Mouse (Mus musculus): ENCODE data around the gene Gpr107. TPM values are rescaled to one million over a fixed set of nuclear protein-coding genes. Genes with fewer than 3 reads are reported as not detected.
A peak's percentile ranks its signal among the peaks of the same experiment; 100 is the strongest.

Gpr107 gene
- polyA plus RNA-seq, 1 experiment from 2014 or later, result 26.8 TPM

- under 1% methylated on average over 58 of the region's 59 CpGs for WGBS
- H3K4me1 ChIP-seq (ENCODE audit: control insufficient read depth, insufficient read depth, low read length), result 0 out of 2 replicates have a peak, but pooled peaks cover 6% of the 10 kb centered on the region
- peak within 1 kb of the TSS; percentile 85 for H3K9ac ChIP-seq (ENCODE audit: low read length)
- peak within 1 kb of the TSS; percentile 88 for H3K4me3 ChIP-seq (ENCODE audit: low read depth, low read length)
- H3K9me3 ChIP-seq (replicated peaks; ENCODE audit: control insufficient read depth, low read length), result no peaks in the 10 kb centered on the region
- H3K27me3 ChIP-seq (replicated peaks; ENCODE audit: control insufficient read depth, insufficient read depth, low read length), result no peaks in the 10 kb centered on the region
- peak within 1 kb of the TSS; percentile 80; the same call in 1 of the 2 replicates for H3K27ac ChIP-seq (ENCODE audit: low read depth, low read length)
- DNase-seq (ENCODE audit: low spot score) (peak; percentile 89), ATAC-seq (peak; percentile 97)
- H3K4me2 ChIP-seq (ENCODE audit: low read length), result peak within 1 kb of the TSS; percentile 92
- peaks cover 11% of the 10 kb centered on the region for H3K36me3 ChIP-seq (ENCODE audit: control insufficient read depth, insufficient read depth, low read length)
Measured at GRCm38 (mm10) chr2:31141867-31142454, 10.2 kb upstream of the Gpr107 start, which contains the start of gene Fnbp1. TSS of gene Fnbp1 (minus strand) at chr2:31142008.

GRCm38 (mm10) chr2:31142505-31142904, 9.6 kb upstream of the Gpr107 start:
- ATAC-seq (no peak), DNase-seq (ENCODE audit: low spot score) (no peak)
- Histone ChIP-seq H3K27ac (ENCODE audit: low read depth, low read length) (no peak overlapping the region), H3K4me3 (ENCODE audit: low read depth, low read length) (peak overlapping the region; percentile 88), H3K27me3 (replicated peaks; ENCODE audit: control insufficient read depth, insufficient read depth, low read length) (no peaks in the 10 kb centered on the region), H3K4me1 (ENCODE audit: control insufficient read depth, insufficient read depth, low read length) (0 out of 2 replicates have a peak, but pooled peaks cover 6% of the 10 kb centered on the region), H3K36me3 (ENCODE audit: control insufficient read depth, insufficient read depth, low read length) (peaks cover 12% of the 10 kb centered on the region), H3K4me2 (ENCODE audit: low read length) (peak overlapping the region; percentile 92), H3K9me3 (replicated peaks; ENCODE audit: control insufficient read depth, low read length) (no peaks in the 10 kb centered on the region), H3K9ac (ENCODE audit: low read length) (no peak overlapping the region)
- WGBS, result 35% methylated on average over 3 of the region's 3 CpGs

DNA sequence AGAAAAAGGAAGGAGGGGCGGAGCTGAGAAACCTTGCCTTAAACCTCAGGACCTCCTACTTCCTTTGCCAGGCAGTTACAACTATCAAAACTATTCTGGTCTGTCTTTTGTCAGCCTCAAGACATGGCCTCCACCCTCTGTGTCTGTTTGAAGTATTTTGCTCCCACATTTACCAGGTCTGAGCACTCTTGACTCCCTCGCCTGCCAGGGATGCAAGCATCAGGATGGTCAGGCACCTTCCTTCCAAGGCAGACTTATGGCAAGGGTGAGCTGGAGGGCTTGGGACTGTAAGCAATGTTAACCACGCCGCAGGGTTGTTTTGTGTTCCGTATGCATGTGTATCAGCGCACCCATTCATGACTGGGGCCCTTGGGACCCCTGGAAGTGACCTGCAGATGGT, 8.8 kb upstream of the Gpr107 start:
- 0 out of 2 replicates have a peak, but pooled peaks cover 6% of the 10 kb centered on the region for H3K4me1 ChIP-seq (ENCODE audit: control insufficient read depth, insufficient read depth, low read length)
- H3K36me3 ChIP-seq (ENCODE audit: control insufficient read depth, insufficient read depth, low read length), result peaks cover 19% of the 10 kb centered on the region
- no peak for ATAC-seq
- no peak for DNase-seq (ENCODE audit: low spot score)
- H3K4me2 ChIP-seq (ENCODE audit: low read length), result no peak overlapping the region
- H3K9me3 ChIP-seq (replicated peaks; ENCODE audit: control insufficient read depth, low read length), result no peaks in the 10 kb centered on the region
- no peaks in the 10 kb centered on the region for H3K27me3 ChIP-seq (replicated peaks; ENCODE audit: control insufficient read depth, insufficient read depth, low read length)
- no peak overlapping the region for H3K4me3 ChIP-seq (ENCODE audit: low read depth, low read length)
- H3K27ac ChIP-seq (ENCODE audit: low read depth, low read length), result no peak overlapping the region
- 86% methylated on average over 6 of the region's 6 CpGs for WGBS
- H3K9ac ChIP-seq (ENCODE audit: low read length), result no peak overlapping the region

DNA sequence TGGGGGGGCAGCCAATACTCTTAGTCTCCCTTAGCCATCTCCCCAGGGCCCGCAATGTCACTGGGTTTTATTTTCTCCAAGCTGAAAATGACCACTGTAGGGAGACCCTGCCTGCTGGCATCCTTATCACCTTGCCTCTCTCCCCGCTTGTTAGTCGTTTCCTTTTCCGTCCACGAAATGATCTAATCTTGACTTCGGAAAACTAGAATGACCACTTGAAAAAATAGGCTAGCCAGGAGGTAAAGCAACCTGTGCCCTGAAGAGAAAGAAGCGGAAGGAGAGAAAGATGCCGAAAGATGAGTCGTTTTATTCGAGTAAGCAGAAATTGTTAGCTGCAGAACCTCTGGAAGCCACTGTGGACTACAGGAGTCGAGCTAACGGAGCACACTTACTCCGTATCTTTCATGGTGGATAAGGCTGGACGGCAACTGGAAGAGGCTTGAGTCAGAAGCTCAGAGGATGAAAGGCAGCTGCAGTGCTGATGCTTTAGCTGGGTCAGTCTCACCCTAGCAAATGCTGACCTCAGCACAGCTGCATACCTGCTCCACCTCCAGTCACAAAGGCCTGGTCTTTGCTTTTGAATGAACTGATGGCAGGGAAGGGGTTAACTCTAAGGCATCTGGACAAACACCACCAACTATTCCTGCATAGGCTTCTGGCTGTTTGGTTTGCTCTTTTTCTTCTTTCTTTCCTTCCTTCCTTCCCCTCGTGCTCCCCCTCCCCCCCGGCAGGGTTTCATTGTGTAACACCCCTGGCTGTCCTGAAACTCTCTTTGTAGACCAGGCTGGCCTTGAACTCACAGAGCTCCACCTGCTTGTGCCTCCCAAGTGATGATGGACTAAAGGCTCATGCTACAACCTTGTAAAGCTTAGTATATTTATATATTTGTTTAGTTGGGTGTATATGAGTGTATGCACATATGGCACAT, 8.1 kb upstream of the Gpr107 start:
- Histone ChIP-seq H3K9me3 (replicated peaks; ENCODE audit: control insufficient read depth, low read length) (no peaks in the 10 kb centered on the region), H3K36me3 (ENCODE audit: control insufficient read depth, insufficient read depth, low read length) (peaks cover 19% of the 10 kb centered on the region), H3K4me2 (ENCODE audit: low read length) (no peak overlapping the region), H3K4me3 (ENCODE audit: low read depth, low read length) (no peak overlapping the region), H3K27ac (ENCODE audit: low read depth, low read length) (no peak overlapping the region), H3K27me3 (replicated peaks; ENCODE audit: control insufficient read depth, insufficient read depth, low read length) (no peaks in the 10 kb centered on the region), H3K4me1 (ENCODE audit: control insufficient read depth, insufficient read depth, low read length) (0 out of 2 replicates have a peak, but pooled peaks cover 6% of the 10 kb centered on the region), H3K9ac (ENCODE audit: low read length) (no peak overlapping the region)
- WGBS, result 83% methylated on average over 16 of the region's 16 CpGs
- no peak for ATAC-seq
- no peak for DNase-seq (ENCODE audit: low spot score)

DNA sequence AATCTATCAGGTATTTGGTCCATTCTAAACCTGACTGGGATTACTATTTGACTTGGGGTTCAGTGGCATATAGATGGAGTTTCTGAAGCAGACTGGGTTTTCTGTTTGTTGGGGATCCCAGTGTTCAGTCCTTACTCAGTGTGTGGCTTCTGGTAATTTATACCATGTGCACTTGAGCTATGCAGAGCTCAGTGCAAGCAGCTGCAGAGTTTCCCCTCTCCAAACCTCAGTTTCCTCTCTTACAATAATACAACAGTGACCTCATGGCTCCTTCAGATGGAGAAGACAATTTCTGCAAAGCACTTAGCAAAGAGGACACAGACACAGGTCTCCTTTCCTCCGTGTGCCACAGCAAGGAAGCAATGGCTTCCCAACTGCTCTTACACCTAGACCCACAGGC, 7.2 kb upstream of the Gpr107 start:
- Histone ChIP-seq H3K27me3 (replicated peaks; ENCODE audit: control insufficient read depth, insufficient read depth, low read length) (no peaks in the 10 kb centered on the region), H3K9ac (ENCODE audit: low read length) (no peak overlapping the region), H3K4me1 (ENCODE audit: control insufficient read depth, insufficient read depth, low read length) (0 out of 2 replicates have a peak, but pooled peaks cover 6% of the 10 kb centered on the region), H3K9me3 (replicated peaks; ENCODE audit: control insufficient read depth, low read length) (no peaks in the 10 kb centered on the region), H3K4me3 (ENCODE audit: low read depth, low read length) (no peak overlapping the region), H3K27ac (ENCODE audit: low read depth, low read length) (no peak overlapping the region), H3K36me3 (ENCODE audit: control insufficient read depth, insufficient read depth, low read length) (peaks cover 27% of the 10 kb centered on the region), H3K4me2 (ENCODE audit: low read length) (no peak overlapping the region)
- DNase-seq (ENCODE audit: low spot score), result no peak
- ATAC-seq, result no peak
- 84% methylated on average over 1 of the region's 1 CpGs for WGBS

DNA sequence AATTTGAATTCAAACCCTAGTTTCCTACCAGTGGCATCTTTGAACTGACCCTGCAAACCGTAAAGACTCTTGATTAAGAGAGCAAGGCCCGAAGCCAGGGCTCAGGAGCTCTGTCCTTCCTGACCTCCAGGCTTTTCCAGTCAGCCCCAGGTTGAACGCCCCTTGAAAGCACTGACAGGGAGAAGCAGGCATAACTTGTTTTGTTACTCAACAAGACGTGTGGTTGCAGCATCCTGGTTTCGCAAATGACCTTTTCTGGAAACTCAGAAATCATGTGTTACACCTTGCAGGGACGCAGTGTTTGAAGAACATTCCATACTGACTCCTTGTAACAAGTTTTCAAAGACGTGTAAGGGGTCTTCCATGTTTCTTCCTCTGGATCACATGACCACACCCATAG, 5.1 kb upstream of the Gpr107 start:
- no peak for ATAC-seq
- no peaks in the 10 kb centered on the region for H3K9me3 ChIP-seq (replicated peaks; ENCODE audit: control insufficient read depth, low read length)
- no peaks in the 10 kb centered on the region for H3K27me3 ChIP-seq (replicated peaks; ENCODE audit: control insufficient read depth, insufficient read depth, low read length)
- WGBS, result 92% methylated on average over 7 of the region's 7 CpGs
- peaks cover 30% of the 10 kb centered on the region for H3K36me3 ChIP-seq (ENCODE audit: control insufficient read depth, insufficient read depth, low read length)
- H3K4me3 ChIP-seq (ENCODE audit: low read depth, low read length), result no peak overlapping the region
- DNase-seq (ENCODE audit: low spot score), result no peak
- no peak overlapping the region for H3K9ac ChIP-seq (ENCODE audit: low read length)
- H3K4me1 ChIP-seq (ENCODE audit: control insufficient read depth, insufficient read depth, low read length), result peaks cover 8% of the 10 kb centered on the region; the same call in 1 of the 2 replicates
- H3K4me2 ChIP-seq (ENCODE audit: low read length), result no peak overlapping the region
- no peak overlapping the region for H3K27ac ChIP-seq (ENCODE audit: low read depth, low read length)

DNA sequence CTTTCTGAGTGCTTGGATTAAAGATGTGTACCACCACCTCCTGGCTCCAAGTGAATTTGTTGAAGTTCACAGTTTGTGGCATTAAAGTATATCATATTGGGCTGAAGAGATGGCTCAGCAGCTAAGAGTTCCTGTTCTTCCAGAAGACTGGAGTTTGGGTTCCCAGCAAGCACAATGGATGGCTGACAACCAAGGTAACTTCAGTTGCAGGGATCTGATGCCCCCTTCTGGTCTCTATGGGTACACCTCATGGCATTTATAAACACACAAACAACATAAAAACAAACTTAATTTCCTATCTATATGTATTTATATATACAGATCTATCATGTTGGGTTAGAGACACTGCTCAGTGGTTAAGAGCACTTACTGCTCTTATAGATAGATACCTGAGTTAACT, 1.4 kb upstream of the Gpr107 start:
- Histone ChIP-seq H3K27ac (ENCODE audit: low read depth, low read length) (no peak overlapping the region), H3K4me1 (ENCODE audit: control insufficient read depth, insufficient read depth, low read length) (peaks cover 15% of the 10 kb centered on the region), H3K9me3 (replicated peaks; ENCODE audit: control insufficient read depth, low read length) (no peaks in the 10 kb centered on the region), H3K9ac (ENCODE audit: low read length) (no peak overlapping the region), H3K27me3 (replicated peaks; ENCODE audit: control insufficient read depth, insufficient read depth, low read length) (no peaks in the 10 kb centered on the region), H3K4me3 (ENCODE audit: low read depth, low read length) (no peak overlapping the region), H3K36me3 (ENCODE audit: control insufficient read depth, insufficient read depth, low read length) (peaks cover 30% of the 10 kb centered on the region), H3K4me2 (ENCODE audit: low read length) (no peak overlapping the region)
- DNase-seq (ENCODE audit: low spot score), result peak; percentile 24
- ATAC-seq, result no peak

GRCm38 (mm10) chr2:31156846-31157245, 4.7 kb downstream of the Gpr107 start:
- Histone ChIP-seq H3K4me3 (ENCODE audit: low read depth, low read length) (no peak overlapping the region), H3K4me1 (ENCODE audit: control insufficient read depth, insufficient read depth, low read length) (peaks cover 7% of the 10 kb centered on the region), H3K9me3 (replicated peaks; ENCODE audit: control insufficient read depth, low read length) (no peaks in the 10 kb centered on the region), H3K27me3 (replicated peaks; ENCODE audit: control insufficient read depth, insufficient read depth, low read length) (no peaks in the 10 kb centered on the region), H3K27ac (ENCODE audit: low read depth, low read length) (no peak overlapping the region), H3K9ac (ENCODE audit: low read length) (no peak overlapping the region), H3K36me3 (ENCODE audit: control insufficient read depth, insufficient read depth, low read length) (no peaks in the 10 kb centered on the region), H3K4me2 (ENCODE audit: low read length) (no peak overlapping the region)
- DNase-seq (ENCODE audit: low spot score) (no peak), ATAC-seq (no peak)
- 94% methylated on average over 3 of the region's 3 CpGs for WGBS
